Mouse (Mus musculus): ENCODE results near the gene Fam78a.

DNA sequence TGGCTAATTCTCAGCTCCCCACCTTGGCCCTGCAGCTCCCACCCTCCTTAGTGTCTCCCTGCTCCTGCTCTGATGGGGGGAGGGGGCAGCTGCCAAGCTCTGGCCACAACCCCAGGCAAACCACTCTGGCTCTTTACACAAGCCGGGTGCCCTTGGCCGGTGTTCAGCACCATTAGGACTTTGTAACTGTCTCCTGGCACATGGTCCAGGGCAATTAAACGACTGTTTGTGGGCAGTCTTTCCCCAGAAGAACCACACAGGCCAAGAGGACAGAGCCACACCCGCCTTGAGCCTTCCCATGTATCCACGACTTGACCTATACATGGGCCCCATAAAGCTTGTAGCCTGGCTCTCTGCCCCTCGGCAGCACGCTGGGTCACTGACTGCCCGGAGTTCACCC, 10.3 kb downstream of the Fam78a start:
- TF ChIP-seq JUND (IDR thresholded peaks at IDR 0.05; ENCODE audit: low read depth, low read length): no peak
- no peak for TF ChIP-seq E2F4 (IDR thresholded peaks at IDR 0.05; ENCODE audit: borderline replicate concordance, low read depth, low read length)
- no peak for TF ChIP-seq ZKSCAN1 (IDR thresholded peaks at IDR 0.05; ENCODE audit: low read depth, low read length)
- TF ChIP-seq CTCF (IDR thresholded peaks at IDR 0.05 in 2 of 3, conservative IDR thresholded peaks at IDR 0.05 in 1 of 3; ENCODE audit: control insufficient read depth in 1 of 3, insufficient read depth in 1 of 3, low read depth in 2 of 3, low read length in 3 of 3, poor library complexity in 1 of 3, severe bottlenecking in 1 of 3): no peak
- no peak for TF ChIP-seq CHD2 (IDR thresholded peaks at IDR 0.05; ENCODE audit: low read length)
- TF ChIP-seq POLR2A (IDR thresholded peaks at IDR 0.05; ENCODE audit: control insufficient read depth in 1 of 2, insufficient read depth in 1 of 2, low read depth in 1 of 2, low read length in 2 of 2, poor library complexity in 1 of 2): no peak
- TF ChIP-seq MAX (IDR thresholded peaks at IDR 0.05; ENCODE audit: low read length): no peak
- no peak for TF ChIP-seq TCF12 (IDR thresholded peaks at IDR 0.05; ENCODE audit: low read depth, low read length)
- TF ChIP-seq RAD21 (IDR thresholded peaks at IDR 0.05; ENCODE audit: low read depth, low read length): no peak
- TF ChIP-seq GATA1 (IDR thresholded peaks at IDR 0.05; ENCODE audit: low read depth, low read length): no peak
- TF ChIP-seq RCOR1 (IDR thresholded peaks at IDR 0.05; ENCODE audit: low read depth, low read length): no peak

Measured in MEL (cell line).